Mouse (Mus musculus): ENCODE data around the gene Skiv2l.

Gene Skiv2l

DNA sequence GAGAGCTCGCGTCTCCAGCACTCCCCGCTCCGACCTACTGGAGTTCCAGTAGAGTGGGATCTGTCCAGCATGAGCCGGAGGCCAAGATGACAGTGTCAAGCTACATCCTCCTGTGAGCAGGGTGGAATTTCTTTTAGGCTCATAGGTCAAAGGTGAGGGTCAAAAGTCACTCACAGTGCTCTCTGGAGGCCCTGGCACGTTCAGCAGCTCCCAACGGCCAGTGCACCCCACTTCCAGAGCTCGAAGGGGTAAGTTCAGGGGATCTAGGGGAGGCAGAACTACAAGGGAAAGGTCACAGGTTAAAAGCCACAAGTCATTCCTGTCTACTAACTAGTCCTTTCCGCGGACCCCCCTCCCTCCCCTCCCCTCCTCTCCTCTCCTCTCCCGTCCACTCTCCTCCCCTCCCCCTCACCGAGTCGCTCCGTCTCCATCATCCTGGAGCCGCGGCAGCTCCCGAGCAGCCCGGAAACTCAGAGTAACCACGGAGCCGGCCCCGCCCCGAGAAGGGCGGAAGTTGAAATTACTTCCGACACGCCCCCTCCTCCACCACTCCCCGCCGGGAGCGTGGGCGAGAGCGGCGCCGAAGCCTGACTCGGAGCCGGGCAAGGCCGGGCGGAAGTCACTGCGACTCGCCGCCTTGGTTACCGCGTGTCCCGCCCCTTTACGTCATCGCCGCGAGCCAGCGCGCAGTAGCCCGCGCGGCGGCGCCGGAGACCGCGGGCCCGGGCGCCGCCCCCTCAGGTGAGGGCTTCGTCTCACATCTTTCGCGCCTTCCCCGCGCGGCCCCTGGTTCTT lies at the start of gene Skiv2l, which contains the start of gene Nelfe:
TSS of gene Skiv2l (minus strand) at position 489 of the 795 bp plus-strand sequence.
TSS of gene Nelfe (plus strand) at position 670 of the 795 bp plus-strand sequence.
- in situ Hi-C loops (cut with MboI, MseI) = loop anchor here (10.0 to 25.0 kb wide), 3 partner anchors 655 to 938 kb away; partner anchors contain the start of genes Daxx (in 1 of the 2), Platr17 (in 1 of the 2), Psmb8 (in 1 of the 2) and Tapbp (in 1 of the 2)

DNA sequence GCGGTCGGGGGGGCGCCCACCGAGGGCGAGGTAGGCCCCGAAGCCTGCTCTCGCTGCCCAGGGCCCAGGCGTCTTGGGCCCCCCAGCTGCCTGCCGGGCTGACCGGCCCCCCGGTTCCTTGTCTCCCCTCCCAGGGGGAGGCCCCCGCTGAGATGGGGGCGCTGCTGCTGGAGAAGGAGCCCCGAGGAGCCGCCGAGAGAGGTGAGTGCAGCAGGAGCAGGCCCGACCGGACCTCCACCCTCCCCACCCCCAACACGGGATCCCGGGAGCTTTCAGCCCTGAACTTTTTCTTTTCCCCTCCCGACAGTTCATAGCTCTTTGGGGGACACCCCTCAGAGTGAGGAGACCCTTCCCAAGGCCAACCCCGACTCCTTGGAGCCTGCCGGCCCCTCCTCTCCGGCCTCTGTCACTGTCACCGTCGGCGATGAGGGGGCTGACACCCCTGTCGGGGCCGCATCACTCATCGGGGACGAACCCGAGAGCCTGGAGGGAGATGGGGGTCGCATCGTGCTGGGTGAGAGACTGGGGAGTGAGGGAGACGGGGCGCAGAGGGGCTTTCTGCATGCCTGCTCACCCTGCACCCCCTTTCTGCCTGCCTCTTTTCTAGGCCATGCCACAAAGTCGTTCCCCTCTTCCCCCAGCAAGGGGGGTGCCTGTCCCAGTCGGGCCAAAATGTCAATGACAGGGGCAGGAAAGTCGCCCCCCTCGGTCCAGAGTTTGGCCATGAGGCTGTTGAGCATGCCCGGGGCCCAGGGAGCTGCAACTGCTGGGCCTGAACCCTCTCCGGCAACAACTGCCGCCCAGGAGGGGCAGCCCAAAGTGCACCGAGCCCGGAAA lies 49.3 kb upstream of the Skiv2l start:
- in situ Hi-C loops (cut with MboI, MseI) = no loop called here

DNA sequence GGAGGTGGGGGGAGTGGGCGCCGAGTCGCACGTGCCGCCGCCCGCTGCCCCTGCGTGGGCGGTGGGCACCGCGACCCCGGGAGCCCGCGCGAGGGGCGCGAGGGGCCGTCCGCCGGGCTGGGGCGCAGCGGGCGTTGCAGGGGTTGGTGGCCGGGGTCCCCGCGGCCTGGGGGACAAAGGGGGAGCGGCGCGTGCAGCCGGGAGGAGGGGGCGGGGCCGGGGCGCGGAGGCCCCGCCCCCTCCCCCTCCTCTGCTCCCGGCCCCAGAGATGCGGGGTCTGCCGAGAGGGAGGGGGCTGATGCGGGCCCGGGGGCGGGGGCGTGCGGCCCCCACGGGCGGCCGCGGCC lies 48.7 kb upstream of the Skiv2l start:
- in situ Hi-C loops (cut with MboI, MseI) = no loop called here

DNA sequence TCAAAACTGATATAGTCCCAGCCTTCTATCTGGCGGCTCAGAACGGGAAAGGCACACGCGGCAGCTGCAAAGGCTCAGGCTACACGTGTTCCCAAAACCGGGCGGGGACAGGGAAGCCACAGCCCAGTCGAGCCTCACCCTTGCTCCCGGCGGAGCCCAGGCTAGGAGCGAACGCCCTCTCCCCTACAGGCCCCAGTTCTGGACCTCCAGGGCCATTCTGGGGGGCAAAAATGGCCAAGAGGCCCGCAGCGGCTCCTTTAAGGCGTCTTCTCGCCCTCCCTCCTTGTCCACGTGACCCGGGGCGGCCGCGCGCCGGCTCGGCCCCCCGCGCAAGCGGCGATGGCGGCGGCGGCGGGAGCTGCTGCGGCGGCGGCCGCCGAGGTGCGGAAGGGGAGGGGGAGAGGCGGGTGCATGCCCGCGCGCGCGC lies 48.2 kb upstream of the Skiv2l start, which contains the start of the genes C2 and Ehmt2:
TSS of gene C2 (minus strand) at position 106 of the 427 bp plus-strand sequence.
TSS of gene Ehmt2 (plus strand) at position 310 of the 427 bp plus-strand sequence.
- in situ Hi-C loops (cut with MboI, MseI) = no loop called here

DNA sequence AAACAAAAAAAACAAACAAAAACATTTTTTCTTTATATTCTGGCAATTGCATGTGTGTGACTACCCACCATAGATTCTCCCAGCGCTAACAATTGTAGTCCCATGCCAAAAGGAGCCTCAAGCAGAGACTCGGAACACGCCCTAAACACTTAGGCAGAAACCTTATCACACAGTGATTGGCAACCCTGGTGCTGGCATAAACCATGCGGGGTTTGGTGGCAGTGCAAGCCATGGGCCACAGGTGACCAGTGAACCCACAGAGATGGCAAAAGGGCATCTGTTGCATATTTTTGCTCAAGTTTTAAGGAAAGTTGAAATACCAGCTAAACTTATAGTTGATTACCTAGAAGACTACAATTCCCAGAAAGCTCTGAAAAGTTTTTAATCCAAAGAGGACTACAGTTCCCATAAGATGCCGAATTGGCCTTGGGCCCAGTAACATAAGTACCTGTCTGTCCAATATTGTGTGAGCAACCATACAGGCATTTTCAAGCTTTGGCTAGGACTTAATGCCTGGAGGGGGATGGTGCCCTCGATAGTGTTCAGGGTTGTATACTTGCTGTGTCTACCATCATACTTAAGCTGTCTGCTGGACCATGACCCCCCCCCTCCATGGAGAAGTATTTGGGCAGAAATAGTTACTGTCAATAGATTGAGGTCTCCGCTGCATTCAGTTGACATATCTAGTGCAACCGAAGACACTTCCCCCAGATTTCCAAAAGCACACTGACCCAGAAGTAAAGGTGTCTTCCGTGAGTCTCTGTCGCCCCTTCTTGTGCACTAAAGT lies 47.6 kb upstream of the Skiv2l start:
- in situ Hi-C loops (cut with MboI, MseI) = no loop called here

DNA sequence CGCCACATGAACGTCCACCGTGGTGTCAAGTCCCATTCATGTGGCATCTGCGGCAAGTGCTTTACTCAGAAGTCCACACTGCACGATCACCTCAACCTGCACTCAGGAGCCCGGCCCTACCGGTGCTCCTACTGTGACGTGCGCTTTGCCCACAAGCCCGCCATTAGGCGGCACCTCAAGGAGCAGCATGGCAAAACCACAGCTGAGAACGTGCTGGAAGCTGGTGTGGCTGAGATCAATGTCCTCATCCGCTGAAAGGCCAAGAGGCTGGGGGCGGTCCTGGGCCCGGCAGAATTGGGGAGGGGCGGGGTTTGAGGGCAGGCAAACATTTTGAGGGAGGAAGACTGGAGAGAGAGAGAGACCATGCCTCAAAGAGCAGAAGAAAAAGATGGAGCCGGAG lies 46.4 kb upstream of the Skiv2l start:
- in situ Hi-C loops (cut with MboI, MseI) = no loop called here

- in situ Hi-C loops (cut with MboI, MseI) = no loop called here
These were observed 45.7 kb upstream of the Skiv2l start for GRCm38 (mm10) chr17:34895724-34896123.

- in situ Hi-C loops (cut with MboI, MseI) = no loop called here
These were observed 45.0 kb upstream of the Skiv2l start for GRCm38 (mm10) chr17:34894801-34895530.

GRCm38 (mm10) chr17:34894074-34894597 lies 44.1 kb upstream of the Skiv2l start:
- in situ Hi-C loops (cut with MboI, MseI) = no loop called here

GRCm38 (mm10) chr17:34893072-34893824 lies 43.2 kb upstream of the Skiv2l start:
- in situ Hi-C loops (cut with MboI, MseI) = no loop called here

- in situ Hi-C loops (cut with MboI, MseI) = no loop called here
These were observed 41.4 kb upstream of the Skiv2l start for GRCm38 (mm10) chr17:34891377-34891776.

DNA sequence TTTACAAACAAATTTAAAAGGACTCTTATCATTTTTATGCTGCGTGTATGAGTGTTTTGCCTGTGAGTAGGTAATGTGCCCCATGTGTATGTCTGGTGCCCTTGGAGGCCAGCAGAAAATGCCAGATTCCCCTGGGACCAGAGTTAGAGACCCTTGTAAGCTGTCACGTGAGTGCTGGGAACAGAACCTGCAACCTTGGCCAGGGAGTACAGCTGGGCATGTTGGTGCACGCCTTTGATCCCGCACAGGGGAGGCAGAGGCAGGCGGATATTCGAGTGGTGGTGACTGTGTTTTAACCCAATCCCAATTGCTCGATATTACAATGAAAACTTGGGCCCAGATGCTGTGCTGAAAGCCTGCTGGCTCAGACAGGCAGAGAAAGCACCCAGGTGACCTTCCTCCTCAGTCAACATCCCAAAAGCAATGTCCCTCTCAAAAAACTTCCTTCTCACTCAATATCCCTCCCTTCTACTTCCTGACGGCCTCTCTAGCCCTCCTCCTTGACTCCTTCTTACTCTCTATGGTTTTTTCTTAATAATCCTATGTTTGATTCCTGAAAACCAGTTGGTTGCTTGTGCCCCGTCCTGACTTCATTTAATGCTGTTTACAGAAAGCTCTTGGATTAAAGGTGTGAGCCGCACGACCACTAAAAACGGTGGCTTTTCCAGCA lies 40.2 kb upstream of the Skiv2l start:
- in situ Hi-C loops (cut with MboI, MseI) = no loop called here

- in situ Hi-C loops (cut with MboI, MseI) = no loop called here
These were observed 37.9 kb upstream of the Skiv2l start for GRCm38 (mm10) chr17:34887942-34888341.

- in situ Hi-C loops (cut with MboI, MseI) = no loop called here
These were observed 35.6 kb upstream of the Skiv2l start for GRCm38 (mm10) chr17:34885615-34886014.

GRCm38 (mm10) chr17:34884704-34885103 lies 34.7 kb upstream of the Skiv2l start:
- in situ Hi-C loops (cut with MboI, MseI) = no loop called here

GRCm38 (mm10) chr17:34883332-34883731 lies 33.3 kb upstream of the Skiv2l start:
- in situ Hi-C loops (cut with MboI, MseI) = no loop called here

- in situ Hi-C loops (cut with MboI, MseI) = no loop called here
These were observed 31.8 kb upstream of the Skiv2l start, which contains the start of gene Gm20547 for GRCm38 (mm10) chr17:34881683-34882310. Gm20547 (minus strand) TSS chr17:34882042.

DNA sequence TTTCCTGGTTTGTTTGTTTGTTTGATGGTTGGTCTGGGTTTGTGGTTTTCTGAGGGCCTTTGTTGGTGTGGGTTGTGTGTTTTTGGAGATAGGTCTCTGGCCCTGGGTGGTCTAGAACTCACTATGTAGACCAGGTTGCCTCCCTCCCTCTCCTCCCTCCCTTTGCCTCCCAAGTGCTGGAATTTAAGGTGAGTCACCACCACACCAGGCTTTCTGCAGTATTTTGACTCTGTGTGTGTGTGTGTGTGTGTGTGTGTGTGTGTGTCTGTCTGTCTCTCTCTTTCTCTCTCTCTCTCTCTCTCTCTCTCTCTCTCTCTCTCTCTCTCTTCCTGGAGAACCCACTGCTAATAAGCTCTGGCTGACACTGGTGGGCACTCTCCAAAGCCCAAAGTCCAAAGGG lies 31.2 kb upstream of the Skiv2l start:
- in situ Hi-C loops (cut with MboI, MseI) = no loop called here

Data from T-helper 17 cell (primary cell).